Comparison of ENCODE assay signal across 9 mouse cellular contexts in genomic region chr17:71254736-71255135, GRCm38 (mm10). TPM values are rescaled to one million over a fixed set of nuclear protein-coding genes. Genes with fewer than 3 reads are reported as not detected.
A peak's percentile ranks its signal among the peaks of the same experiment; 100 is the strongest.
DNase-seq lines count a peak whose midpoint lies in the region; ATAC-seq lines count a peak whose summit lies in the region.
"Had no signal": no experiment of that assay in that cellular context is flagged by ENCODE, and none has a peak within 500 bp of the region (broad histone marks: within the 10 kb centered on the region; RNA-seq: fewer than 3 reads in every experiment).

No protein-coding gene starts in this region.

- peaks cover 63% of the 10 kb centered on the region for H3K36me3 ChIP-seq in hindbrain, embryonic 10.5 days
- H3K36me3 ChIP-seq in hindbrain, embryonic 13.5 days, result peaks cover 16% of the 10 kb centered on the region
- peaks cover 19% of the 10 kb centered on the region for H3K36me3 ChIP-seq in limb, embryonic 12.5 days
- peaks cover 15% of the 10 kb centered on the region for H3K36me3 ChIP-seq in hindbrain, embryonic 14.5 days (replicated peaks; ENCODE audit: control insufficient read depth, insufficient read depth)

- H3K9ac ChIP-seq in hindbrain, embryonic 13.5 days, result no peak overlapping the region
- H3K9ac ChIP-seq in limb, embryonic 12.5 days (replicated peaks), result no peak overlapping the region
- H3K9ac ChIP-seq in hindbrain, embryonic 14.5 days, result no peak overlapping the region
- H3K9ac ChIP-seq: lung, embryonic 15.5 days had no signal

- WGBS in hindbrain, embryonic 10.5 days, result 59% methylated on average over 6 of the region's 6 CpGs
- WGBS in hindbrain, embryonic 13.5 days, result 61% methylated on average over 6 of the region's 6 CpGs
- WGBS in limb, embryonic 12.5 days, result 58% methylated on average over 6 of the region's 6 CpGs
- WGBS in hindbrain, embryonic 14.5 days, result 53% methylated on average over 6 of the region's 6 CpGs

- H3K27me3 ChIP-seq in hindbrain, embryonic 10.5 days (ENCODE audit: insufficient read depth, poor library complexity, severe bottlenecking), result no peaks in the 10 kb centered on the region
- H3K27me3 ChIP-seq in hindbrain, embryonic 13.5 days, result no peaks in the 10 kb centered on the region
- no peaks in the 10 kb centered on the region for H3K27me3 ChIP-seq in limb, embryonic 12.5 days
- H3K27me3 ChIP-seq in hindbrain, embryonic 14.5 days (ENCODE audit: control insufficient read depth, insufficient read depth, low read length), result no peaks in the 10 kb centered on the region
- H3K27me3 ChIP-seq: lung, embryonic 15.5 days had no signal

- no peaks in the 10 kb centered on the region for H3K9me3 ChIP-seq in hindbrain, embryonic 10.5 days
- no peaks in the 10 kb centered on the region for H3K9me3 ChIP-seq in hindbrain, embryonic 13.5 days
- no peaks in the 10 kb centered on the region for H3K9me3 ChIP-seq in limb, embryonic 12.5 days
- H3K9me3 ChIP-seq in hindbrain, embryonic 14.5 days (ENCODE audit: control insufficient read depth, low read length), result no peaks in the 10 kb centered on the region
- H3K9me3 ChIP-seq: lung, embryonic 15.5 days had no signal

- peak; percentile 21 for DNase-seq in hindbrain, embryonic 10.5 days (ENCODE audit: low spot score)
- DNase-seq in B cell, adult 2 months, result peak; percentile 70 to 77
- DNase-seq in R1 (ENCODE audit: low read depth, low spot score), result peak; percentile 68
- peak; percentile 59 to 89 for DNase-seq in spleen, postnatal 4 days (ENCODE audit: low spot score in 2 of 2)
- no peak for DNase-seq in left cerebral cortex, adult 9 months (ENCODE audit: low spot score in 2 of 2)
- no peak for DNase-seq in hindbrain, embryonic 14.5 days (ENCODE audit: low spot score)

- no peak overlapping the region for H3K4me2 ChIP-seq in hindbrain, embryonic 13.5 days
- H3K4me2 ChIP-seq in limb, embryonic 12.5 days, result no peak overlapping the region
- H3K4me2 ChIP-seq in hindbrain, embryonic 14.5 days (replicated peaks), result no peak overlapping the region
- H3K4me2 ChIP-seq: lung, embryonic 15.5 days had no signal

- no peak overlapping the region for H3K4me3 ChIP-seq in hindbrain, embryonic 10.5 days
- H3K4me3 ChIP-seq in hindbrain, embryonic 13.5 days, result no peak overlapping the region
- no peak overlapping the region for H3K4me3 ChIP-seq in limb, embryonic 12.5 days (replicated peaks)
- H3K4me3 ChIP-seq in hindbrain, embryonic 14.5 days (replicated peaks; ENCODE audit: low read length), result no peak overlapping the region
- H3K4me3 ChIP-seq: lung, embryonic 15.5 days had no signal

- peaks cover 12% of the 10 kb centered on the region for H3K4me1 ChIP-seq in hindbrain, embryonic 10.5 days (replicated peaks)
- peaks cover 10% of the 10 kb centered on the region; the same call in 1 of the 2 replicates for H3K4me1 ChIP-seq in hindbrain, embryonic 13.5 days (replicated peaks)
- peaks cover 65% of the 10 kb centered on the region for H3K4me1 ChIP-seq in limb, embryonic 12.5 days (replicated peaks)
- H3K4me1 ChIP-seq in hindbrain, embryonic 14.5 days (replicated peaks; ENCODE audit: control insufficient read depth, insufficient read depth, low read length), result no peaks in the 10 kb centered on the region

- no peak overlapping the region for H3K27ac ChIP-seq in hindbrain, embryonic 10.5 days
- no peak overlapping the region for H3K27ac ChIP-seq in hindbrain, embryonic 13.5 days
- peak overlapping the region; percentile 89 for H3K27ac ChIP-seq in limb, embryonic 12.5 days
- no peak overlapping the region for H3K27ac ChIP-seq in hindbrain, embryonic 14.5 days

- no peak for ATAC-seq in hindbrain, embryonic 13.5 days (ENCODE audit: low FRiP score)
- no peak for ATAC-seq in limb, embryonic 12.5 days (ENCODE audit: insufficient number of reproducible peaks, insufficient read depth, low FRiP score, low TSS enrichment, low read depth)
- ATAC-seq in hindbrain, embryonic 14.5 days (ENCODE audit: low FRiP score), result no peak

RNA-seq across cellular contexts. Expression of gene Emilin2, which starts 57.0 kb away (rescaled TPM):
- 20.2 and 26.3 TPM in 2 replicates for polyA plus RNA-seq in hindbrain, embryonic 10.5 days (2016; fragmentation: Nextera tagmentation; extraction: Ambion mirVana)
- polyA plus RNA-seq in hindbrain, embryonic 13.5 days (2015; fragmentation: Nextera tagmentation; extraction: Ambion mirVana), result 2.2 and 2.9 TPM in 2 replicates
- 22.9 and 23.7 TPM in 2 replicates for polyA plus RNA-seq in limb, embryonic 12.5 days (2016; fragmentation: Nextera tagmentation; extraction: Ambion mirVana)
- 2.3 and 2.5 TPM in 2 replicates for polyA plus RNA-seq in hindbrain, embryonic 14.5 days (2014; fragmentation: Nextera tagmentation; extraction: Ambion mirVana)

Comparison
In these comparisons a context has a peak if more than half of its experiments do, and no peak if none do; other contexts are left out.
1. DNase-seq: peak in hindbrain, embryonic 10.5 days (single experiment), B cell, adult 2 months (2 of 2), R1 (single experiment) and spleen, postnatal 4 days (2 of 2); none in left cerebral cortex, adult 9 months (0 of 2) and hindbrain, embryonic 14.5 days (single experiment).